Mouse (Mus musculus) left cerebral cortex, adult 18-20 months (tissue): ENCODE results near the gene Spock2. TPM values are rescaled to one million over a fixed set of nuclear protein-coding genes. Genes with fewer than 3 reads are reported as not detected.

Source experiments
- microRNA-seq, 2 experiments: library from miRNA; unstranded; fragments of <30 nt; microRNA quantifications; one replicate each; pipeline ENCODE4 v1.2.0; 2021
- total RNA-seq, 2 experiments: library from RNA; stranded (reverse); gene quantifications; 2 replicates each; pipeline ENCODE4 v1.2.3; 2021

Spock2 gene
- total RNA-seq, 2 experiments from 2014 or later, result 536 to 539 TPM

Small RNAs within 50 kb of the gene (microRNA-seq; reads per million reads assigned to microRNA genes)
- gene Mir6906, result 1.7 to 4.0 reads per million in 2 experiments

Other genes with a start within 250 kb of the Spock2 start
- 10 to 100 TPM; 47.3 to 49.6 TPM for gene Dnajb12, start 226.7 kb upstream of the Spock2 start, total RNA-seq
- gene Ddit4, start 154.4 kb upstream of the Spock2 start, total RNA-seq, result 10 to 100 TPM; 35.8 to 41.3 TPM
- 10 to 100 TPM; 14.1 to 14.8 TPM for gene Ascc1, start 103.4 kb upstream of the Spock2 start, total RNA-seq
- 10 to 100 TPM; 60.4 to 60.9 TPM for gene Anapc16, start 103.1 kb upstream of the Spock2 start, total RNA-seq
- gene Chst3, start 113.0 kb downstream of the Spock2 start, total RNA-seq, result 1 to 10 TPM in 1 of 2 experiments, under 1 TPM in 1; 0.65 to 1.1 TPM
- gene Psap, start 171.4 kb downstream of the Spock2 start, total RNA-seq, result 1,000 to 10,000 TPM; 1,592 to 1,629 TPM
- gene Vsir, start 240.6 kb downstream of the Spock2 start, total RNA-seq, result 10 to 100 TPM; 19.7 to 20.8 TPM